Mouse (Mus musculus) liver, postnatal 0 days (tissue): ENCODE data around the gene Fxyd6. TPM values are rescaled to one million over a fixed set of nuclear protein-coding genes. Genes with fewer than 3 reads are reported as not detected.

Experiments used
- ATAC-seq: fragments of 200-750 bp; cut with Nextera tagmentation; 2 replicates; pipeline ENCODE4 v1.8.0; 2017; ENCODE audit warnings: mild to moderate bottlenecking, moderate library complexity
- DNase-seq: peaks from one replicate; pipeline ENCODE4 v3.0.0-alpha.2; 2016
- H3K27ac ChIP-seq: fragments of 300-500 bp; sonication (generic); 2 replicates; pipeline ENCODE4 v1.5.1; 2014; ENCODE audit warnings: antibody characterized with exemption, moderate library complexity, mild to moderate bottlenecking, low read depth
- H3K27me3 ChIP-seq: fragments of 300-500 bp; sonication (generic); 2 replicates; pipeline ENCODE4 v1.6.1; 2014; ENCODE audit warnings: low read length, control low read depth, mixed read lengths; ENCODE audit not compliant: insufficient read depth
- H3K36me3 ChIP-seq: fragments of 300-500 bp; sonication (generic); replicated peaks from 2 replicates; pipeline ENCODE4 v1.6.1; 2014; ENCODE audit warnings: mild to moderate bottlenecking, control low read depth, low read length, moderate library complexity, mixed read lengths; ENCODE audit not compliant: insufficient read depth
- H3K4me1 ChIP-seq: fragments of 300-500 bp; sonication (generic); 2 replicates; pipeline ENCODE4 v1.6.1; 2014; ENCODE audit warnings: antibody characterized with exemption, mild to moderate bottlenecking, control low read depth; ENCODE audit not compliant: insufficient read depth
- H3K4me2 ChIP-seq: fragments of 300-500 bp; sonication (generic); 2 replicates; pipeline ENCODE4 v1.6.1; 2014; ENCODE audit warnings: low read depth, mild to moderate bottlenecking, low read length, moderate library complexity, mixed read lengths
- H3K4me3 ChIP-seq: fragments of 300-500 bp; sonication (generic); 2 replicates; pipeline ENCODE4 v1.5.1; 2014; ENCODE audit warnings: low read depth, low read length
- H3K9ac ChIP-seq: fragments of 300-500 bp; sonication (generic); replicated peaks from 2 replicates; pipeline ENCODE4 v1.6.1; 2014; ENCODE audit warnings: mild to moderate bottlenecking, moderate library complexity
- H3K9me3 ChIP-seq: fragments of 300-500 bp; sonication (generic); 2 replicates; pipeline ENCODE4 v1.6.1; 2016; ENCODE audit warnings: mild to moderate bottlenecking, control low read depth, low read length, mixed read lengths
- CTCF ChIP-seq: sonication (generic); IDR thresholded peaks from 2 replicates; pipeline ENCODE4 v1.5.1; 2016; ENCODE audit warnings: antibody characterized with exemption, low read depth
- EP300 ChIP-seq: IDR thresholded peaks from 2 replicates; pipeline ENCODE4 v1.6.1; 2016; ENCODE audit warnings: antibody characterized with exemption, low read depth, mild to moderate bottlenecking
- WGBS: fragments of 180-500 bp; shearing (Covaris S2); extraction: QIAGEN DNeasy Blood & Tissue Kit; methylation state at CpG from one replicate; pipeline ENCODE4 v1.1.7; 2014; ENCODE audit not compliant: insufficient replicate concordance; 5-methylcytosine and 5-hydroxymethylcytosine counted together
- polyA plus RNA-seq: library from polyadenylated mRNA; unstranded; fragments of >200 nt; fragmentation: Nextera tagmentation; extraction: Ambion mirVana; gene quantifications from 2 replicates; pipeline ENCODE4 v1.2.1, GENCODE M21; 2015

Fxyd6 gene
- polyA plus RNA-seq, 1 experiment from 2014 or later: 1.5 TPM

- 57% methylated on average over 16 of the region's 16 CpGs for WGBS
Measured at GRCm38 (mm10) chr9:45440083-45440784, 70.2 kb downstream of the Fxyd6 start.

GRCm38 (mm10) chr9:45444251-45444798 is 74.3 kb downstream of the Fxyd6 start:
- DNase-seq (no peak), ATAC-seq (no peak)
- Histone ChIP-seq H3K4me2 (no peak overlapping the region), H3K4me1 (no peaks in the 10 kb centered on the region), H3K4me3 (no peak overlapping the region), H3K9ac (no peak overlapping the region), H3K9me3 (no peaks in the 10 kb centered on the region), H3K36me3 (no peaks in the 10 kb centered on the region), H3K27ac (no peak overlapping the region), H3K27me3 (peaks cover 2% of the 10 kb centered on the region; the same call in 1 of the 2 replicates)
- TF ChIP-seq EP300: no peak
- TF ChIP-seq CTCF: no peak
- WGBS: 65% methylated on average over 5 of the region's 5 CpGs

More at GRCm38 (mm10) chr9:45440083-45440784, 70.2 kb downstream of the Fxyd6 start:
- Histone ChIP-seq H3K27ac (no peak overlapping the region), H3K4me3 (no peak overlapping the region), H3K9ac (no peak overlapping the region), H3K9me3 (no peaks in the 10 kb centered on the region), H3K4me1 (no peaks in the 10 kb centered on the region), H3K4me2 (no peak overlapping the region), H3K27me3 (no peaks in the 10 kb centered on the region; the same call in 1 of the 2 replicates), H3K36me3 (no peaks in the 10 kb centered on the region)
- ATAC-seq: no peak
- DNase-seq: no peak
- TF ChIP-seq EP300: no peak
- TF ChIP-seq CTCF: no peak

Other genes starting within 250 kb of the Fxyd6 start
- gene Scn4b, start 231.8 kb upstream of the Fxyd6 start, polyA plus RNA-seq: 0.73 and 0.82 TPM in 2 replicates
- gene BC049352, start 188.2 kb upstream of the Fxyd6 start, polyA plus RNA-seq: 0.14 and 0.15 TPM in 2 replicates
- not detected in 2 replicates for gene Tmprss4, start 166.1 kb upstream of the Fxyd6 start, polyA plus RNA-seq
- gene Il10ra, start 101.0 kb upstream of the Fxyd6 start, polyA plus RNA-seq: 2.4 and 2.7 TPM in 2 replicates
- not detected in 2 replicates for gene Tmprss13, start 51.1 kb upstream of the Fxyd6 start, polyA plus RNA-seq
- gene Fxyd2, start 29.5 kb downstream of the Fxyd6 start, polyA plus RNA-seq: 0.65 and 1.3 TPM in 2 replicates
- gene Dscaml1, start 56.4 kb downstream of the Fxyd6 start, polyA plus RNA-seq: not detected in 2 replicates